Mouse (Mus musculus) heart, embryonic 11.5 days (tissue): ENCODE measurements around the gene Srl. TPM values are rescaled to one million over a fixed set of nuclear protein-coding genes. Genes with fewer than 3 reads are reported as not detected.

Experiments
- ATAC-seq: fragments of 200-750 bp; cut with Nextera tagmentation; replicated peaks from 2 replicates; pipeline ENCODE4 v1.8.0; 2017; ENCODE audit warnings: moderate library complexity; ENCODE audit not compliant: insufficient number of reproducible peaks, low FRiP score, low TSS enrichment
- H3K27ac ChIP-seq: fragments of 300-500 bp; sonication (generic); 2 replicates; pipeline ENCODE4 v1.5.1; 2014; ENCODE audit warnings: mild to moderate bottlenecking, low read depth, low read length
- H3K27me3 ChIP-seq: fragments of 300-500 bp; sonication (generic); 2 replicates; pipeline ENCODE4 v1.6.1; 2014; ENCODE audit warnings: mild to moderate bottlenecking, low read length, mixed read lengths; ENCODE audit not compliant: control insufficient read depth, insufficient read depth
- H3K36me3 ChIP-seq: fragments of 300-500 bp; sonication (generic); 2 replicates; pipeline ENCODE4 v1.6.1; 2014; ENCODE audit warnings: mild to moderate bottlenecking, low read length, moderate library complexity, mixed read lengths; ENCODE audit not compliant: control insufficient read depth, insufficient read depth
- H3K4me1 ChIP-seq: fragments of 300-500 bp; sonication (generic); 2 replicates; pipeline ENCODE4 v1.6.1; 2014; ENCODE audit warnings: low read length; ENCODE audit not compliant: control insufficient read depth, insufficient read depth
- H3K4me2 ChIP-seq: fragments of 300-500 bp; sonication (generic); 2 replicates; pipeline ENCODE4 v1.6.1; 2014; ENCODE audit warnings: mild to moderate bottlenecking, moderate library complexity
- H3K4me3 ChIP-seq: fragments of 300-500 bp; sonication (generic); 2 replicates; pipeline ENCODE4 v1.5.1; 2014; ENCODE audit warnings: low read depth, low read length
- H3K9ac ChIP-seq: fragments of 300-500 bp; sonication (generic); 2 replicates; pipeline ENCODE4 v1.6.1; 2014; ENCODE audit warnings: mild to moderate bottlenecking, low read depth, low read length, moderate library complexity
- H3K9me3 ChIP-seq: fragments of 300-500 bp; sonication (generic); replicated peaks from 2 replicates; pipeline ENCODE4 v1.6.1; 2016; ENCODE audit warnings: low read length; ENCODE audit not compliant: control insufficient read depth
- WGBS: fragments of 180-500 bp; shearing (Covaris S2); extraction: QIAGEN DNeasy Blood & Tissue Kit; methylation state at CpG from one replicate; pipeline ENCODE4 v1.1.7; 2014; ENCODE audit not compliant: insufficient replicate concordance; 5-methylcytosine and 5-hydroxymethylcytosine counted together
- polyA plus RNA-seq: library from polyadenylated mRNA; unstranded; fragments of >200 nt; fragmentation: Nextera tagmentation; extraction: Ambion mirVana; gene quantifications from 2 replicates; pipeline ENCODE4 v1.2.1, GENCODE M21; 2014

Gene Srl
- polyA plus RNA-seq, 1 experiment from 2014 or later = 147 TPM

DNA sequence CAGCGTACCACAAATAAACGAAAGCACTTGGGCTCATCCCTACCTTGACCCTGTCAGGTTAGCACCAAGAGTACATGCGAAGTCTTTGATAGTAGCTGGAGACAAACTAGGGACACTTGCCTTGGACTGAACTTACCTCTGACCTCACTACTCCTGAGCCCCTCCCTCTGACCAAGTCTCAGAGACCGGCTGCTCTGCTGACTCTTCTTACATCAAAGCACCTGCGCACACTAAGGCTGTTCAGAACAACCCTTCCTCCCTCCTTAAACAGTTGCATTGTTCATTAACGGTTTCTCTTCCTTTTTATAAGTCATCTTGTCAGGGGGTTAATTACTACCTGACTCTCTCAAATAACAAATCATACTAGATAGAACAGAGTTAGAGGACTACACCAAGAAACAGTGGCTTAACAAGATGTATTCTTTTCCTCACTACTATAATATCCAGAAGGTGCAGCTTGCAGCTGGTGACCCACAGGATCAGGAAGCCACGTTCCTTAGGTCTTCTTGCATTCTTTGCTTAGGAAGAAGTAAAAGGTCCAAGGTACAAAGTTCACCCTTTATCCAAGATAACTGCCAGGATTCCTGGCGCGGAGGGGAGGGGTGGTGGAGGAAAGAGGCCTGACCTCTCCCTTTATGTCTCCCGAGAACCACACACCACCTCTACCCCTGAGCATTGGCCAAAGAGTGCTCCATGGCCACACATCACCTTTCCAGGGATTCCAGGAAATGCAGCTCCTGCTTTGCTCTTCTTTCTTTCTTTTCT, 102.1 kb downstream of the Srl start:
- WGBS = 63% methylated on average over 10 of the region's 10 CpGs
- ATAC-seq = no peak
- Histone ChIP-seq H3K4me2 (no peak overlapping the region), H3K9me3 (no peaks in the 10 kb centered on the region), H3K36me3 (no peaks in the 10 kb centered on the region), H3K27me3 (no peaks in the 10 kb centered on the region), H3K4me1 (no peaks in the 10 kb centered on the region), H3K27ac (no peak overlapping the region), H3K9ac (no peak overlapping the region), H3K4me3 (no peak overlapping the region)

DNA sequence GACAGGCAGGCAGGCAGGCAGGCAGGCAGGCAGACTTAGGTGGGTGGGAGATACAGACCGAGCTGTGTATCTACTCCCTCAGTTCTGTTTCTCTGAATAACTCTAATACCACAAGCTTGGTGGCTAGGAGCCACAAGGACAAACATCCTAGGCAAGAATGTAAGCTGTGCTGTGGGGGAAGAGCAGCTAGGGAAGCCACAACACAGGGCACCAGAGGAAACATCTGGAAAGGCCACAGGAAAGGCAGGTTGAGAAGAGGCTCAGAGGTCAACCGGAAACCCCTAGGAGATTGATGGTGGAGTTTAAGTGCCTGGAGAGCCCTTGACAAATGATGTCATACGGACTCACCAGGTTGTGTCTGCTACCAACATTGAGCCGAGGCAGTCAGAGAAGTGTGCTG, 104.9 kb downstream of the Srl start:
- Histone ChIP-seq H3K27ac (no peak overlapping the region), H3K4me3 (no peak overlapping the region), H3K36me3 (no peaks in the 10 kb centered on the region), H3K4me1 (no peaks in the 10 kb centered on the region), H3K9ac (peak overlapping the region; percentile 6; the same call in 1 of the 2 replicates), H3K4me2 (no peak overlapping the region), H3K9me3 (no peaks in the 10 kb centered on the region), H3K27me3 (no peaks in the 10 kb centered on the region)
- WGBS = 44% methylated on average over 4 of the region's 4 CpGs
- no peak for ATAC-seq

DNA sequence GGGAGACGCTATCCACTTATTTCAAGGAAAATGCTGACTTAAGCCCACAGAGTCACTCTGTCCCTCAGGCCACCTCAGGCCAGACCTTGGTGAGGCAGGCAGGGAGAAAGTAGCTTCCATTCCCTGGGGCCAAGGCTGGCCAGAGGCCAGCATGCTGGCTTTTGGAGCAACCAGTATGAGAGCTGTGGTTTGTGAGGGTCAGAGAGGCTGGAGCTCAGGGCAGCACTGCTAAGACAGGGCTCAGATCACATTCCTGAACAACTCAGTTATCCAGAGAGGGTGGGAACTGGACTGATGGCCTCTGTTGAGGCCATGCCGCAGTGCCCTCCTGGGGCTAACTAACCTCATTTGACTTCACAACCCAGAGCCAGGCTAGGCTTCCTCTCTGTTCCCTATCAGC, 106.2 kb downstream of the Srl start:
- Histone ChIP-seq H3K9ac (no peak overlapping the region), H3K4me3 (no peak overlapping the region)
- 80% methylated on average over 2 of the region's 2 CpGs for WGBS

DNA sequence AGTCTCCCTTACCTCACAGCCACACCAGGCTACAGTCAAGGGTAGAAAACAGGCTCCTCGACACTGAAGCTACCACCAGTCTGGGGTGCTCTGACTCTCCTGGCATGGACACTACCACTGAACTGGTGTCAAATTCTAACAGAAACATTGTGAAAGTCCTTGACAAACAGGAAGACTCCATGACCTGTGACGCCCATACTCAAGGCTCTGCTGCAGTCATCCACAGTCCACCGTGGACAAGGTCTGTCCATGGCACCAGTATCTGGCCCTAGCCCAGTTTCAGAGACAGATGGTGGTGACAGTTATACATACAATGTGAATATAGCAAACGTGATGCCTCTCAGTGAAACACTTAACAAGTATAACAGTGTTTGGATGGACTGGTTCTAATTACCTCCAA, 109.8 kb downstream of the Srl start:
- H3K27ac ChIP-seq = no peak overlapping the region
- no peaks in the 10 kb centered on the region for H3K9me3 ChIP-seq
- H3K9ac ChIP-seq = no peak overlapping the region
- 67% methylated on average over 4 of the region's 4 CpGs for WGBS
- H3K36me3 ChIP-seq = no peaks in the 10 kb centered on the region
- no peak overlapping the region for H3K4me3 ChIP-seq
- no peaks in the 10 kb centered on the region for H3K4me1 ChIP-seq
- no peak overlapping the region for H3K4me2 ChIP-seq
- H3K27me3 ChIP-seq = 0 out of 2 replicates have a peak, but pooled peaks cover 3% of the 10 kb centered on the region
- no peak for ATAC-seq

More for the DNA sequence above, 106.2 kb downstream of the Srl start:
- ATAC-seq = no peak
- no peaks in the 10 kb centered on the region for H3K9me3 ChIP-seq
- H3K36me3 ChIP-seq = no peaks in the 10 kb centered on the region
- no peaks in the 10 kb centered on the region for H3K4me1 ChIP-seq
- H3K4me2 ChIP-seq = no peak overlapping the region
- no peak overlapping the region for H3K27ac ChIP-seq
- H3K27me3 ChIP-seq = 0 out of 2 replicates have a peak, but pooled peaks cover under 1% of the 10 kb centered on the region

DNA sequence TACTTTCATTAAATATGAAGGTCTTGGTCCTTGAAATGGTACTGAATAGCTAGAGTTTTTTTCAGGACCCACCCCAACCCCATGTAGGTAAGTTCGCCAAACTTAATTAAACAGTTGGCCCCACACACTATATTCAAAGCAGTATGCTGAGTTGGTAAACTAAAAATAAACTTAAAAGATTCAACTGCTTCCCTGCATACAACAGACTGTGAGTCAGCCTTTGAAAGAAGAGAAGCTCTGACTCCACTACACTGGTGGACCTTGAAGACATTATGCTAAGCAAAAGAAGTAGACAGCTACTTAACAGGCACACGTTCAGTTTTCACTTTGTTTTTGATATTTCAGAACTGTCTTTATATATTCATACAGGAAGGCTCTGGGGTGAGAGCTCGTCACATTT, 110.6 kb downstream of the Srl start:
- no peak overlapping the region for H3K9ac ChIP-seq
- ATAC-seq = no peak
- WGBS = 79% methylated on average over 3 of the region's 3 CpGs
- H3K4me1 ChIP-seq = no peaks in the 10 kb centered on the region
- no peaks in the 10 kb centered on the region for H3K36me3 ChIP-seq
- no peak overlapping the region for H3K27ac ChIP-seq
- H3K4me2 ChIP-seq = no peak overlapping the region
- no peaks in the 10 kb centered on the region for H3K9me3 ChIP-seq
- H3K27me3 ChIP-seq = peaks cover 6% of the 10 kb centered on the region; the same call in 1 of the 2 replicates
- H3K4me3 ChIP-seq = no peak overlapping the region

DNA sequence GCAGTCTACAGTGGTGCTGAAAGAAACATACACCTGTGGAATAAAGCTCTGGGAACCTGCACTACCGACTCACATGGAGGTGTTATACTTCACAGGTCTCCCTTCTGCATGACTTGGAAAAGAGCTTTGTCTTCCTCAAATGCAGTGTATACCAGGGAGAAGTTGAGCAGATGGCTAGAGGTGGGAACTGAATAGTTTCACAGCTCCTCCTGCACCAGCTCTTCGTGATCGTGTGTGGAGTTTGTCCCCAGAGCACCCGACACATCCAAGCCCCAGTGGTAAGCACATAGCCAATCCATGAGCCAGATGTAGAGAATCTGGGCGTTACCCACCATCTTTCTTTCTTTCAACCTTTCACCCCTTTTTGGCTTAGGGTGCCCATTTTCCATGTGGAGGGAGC, 111.4 kb downstream of the Srl start:
- H3K4me2 ChIP-seq = no peak overlapping the region
- H3K4me3 ChIP-seq = no peak overlapping the region
- no peaks in the 10 kb centered on the region for H3K9me3 ChIP-seq
- H3K4me1 ChIP-seq = no peaks in the 10 kb centered on the region
- H3K9ac ChIP-seq = no peak overlapping the region
- H3K36me3 ChIP-seq = no peaks in the 10 kb centered on the region
- H3K27ac ChIP-seq = no peak overlapping the region
- H3K27me3 ChIP-seq = peaks cover 6% of the 10 kb centered on the region; the same call in 1 of the 2 replicates
- no peak for ATAC-seq
- 76% methylated on average over 5 of the region's 5 CpGs for WGBS

Other genes starting within 250 kb of the Srl start
- gene Adcy9, start 121.3 kb downstream of the Srl start, polyA plus RNA-seq = 0.99 and 1.2 TPM in 2 replicates
- 7.3 and 9.4 TPM in 2 replicates for gene Tfap4, start 18.0 kb upstream of the Srl start, polyA plus RNA-seq
- gene Glis2, start 52.9 kb upstream of the Srl start, polyA plus RNA-seq = 19.3 and 23.3 TPM in 2 replicates
- gene Pam16, start 83.2 kb upstream of the Srl start, polyA plus RNA-seq = 119 and 134 TPM in 2 replicates
- gene Vasn, start 98.1 kb upstream of the Srl start, polyA plus RNA-seq = 9.5 and 10.6 TPM in 2 replicates
- gene Dnaja3, start 98.2 kb upstream of the Srl start, polyA plus RNA-seq = 63.6 and 72.6 TPM in 2 replicates
- 12.1 and 12.4 TPM in 2 replicates for gene Coro7, start 138.0 kb upstream of the Srl start, polyA plus RNA-seq
- gene Nmral1, start 177.5 kb upstream of the Srl start, polyA plus RNA-seq = 53.1 and 58.3 TPM in 2 replicates
- 102 and 109 TPM in 2 replicates for gene Hmox2, start 184.5 kb upstream of the Srl start, polyA plus RNA-seq
- 113 and 118 TPM in 2 replicates for gene Cdip1, start 248.5 kb upstream of the Srl start, polyA plus RNA-seq